Mouse (Mus musculus) testis, adult 2 months (tissue): ENCODE data around the gene Irgq.
"Not testable (repeated sequence)": the region's sequence is repeated elsewhere in the genome, so short reads cannot be mapped to it uniquely, and the experiment has no call there.

Source experiments
- CTCF ChIP-seq: fragments of 200-500 bp; IDR thresholded peaks from 2 replicates; pipeline ENCODE4 v1.5.1; 2012; ENCODE audit warnings: low read depth, mild to moderate bottlenecking, inconsistent platforms, low read length, moderate library complexity; ENCODE audit not compliant: control insufficient read depth, insufficient read depth, insufficient replicate concordance
- POLR2A ChIP-seq: fragments of 200-500 bp; IDR thresholded peaks from 2 replicates; pipeline ENCODE4 v1.6.1; 2012; ENCODE audit warnings: low read depth, mild to moderate bottlenecking, inconsistent platforms, low read length, moderate library complexity; ENCODE audit not compliant: control insufficient read depth

- not testable (repeated sequence) for TF ChIP-seq POLR2A, CTCF
These were observed 14.2 kb upstream of the Irgq start for GRCm38 (mm10) chr7:24516319-24516718.
